Mouse (Mus musculus) thymus, adult 2 months (tissue): ENCODE results near the gene Terf2. TPM values are rescaled to one million over a fixed set of nuclear protein-coding genes. Genes with fewer than 3 reads are reported as not detected.
A peak's percentile ranks its signal among the peaks of the same experiment; 100 is the strongest.
"Not testable (repeated sequence)": the region's sequence is repeated elsewhere in the genome, so short reads cannot be mapped to it uniquely, and the experiment has no call there.

Experiments
- DNase-seq: peaks from one replicate; pipeline ENCODE4 v3.0.0; 2021
- H3K27ac ChIP-seq: fragments of 200-500 bp; 2 replicates; pipeline ENCODE4 v1.5.1; 2012; ENCODE audit warnings: low read length, control low read depth; ENCODE audit not compliant: control insufficient read depth, insufficient read depth
- H3K27me3 ChIP-seq: fragments of 200-500 bp; 2 replicates; pipeline ENCODE4 v1.6.1; 2012; ENCODE audit warnings: mild to moderate bottlenecking, low read length, moderate library complexity, mixed read lengths; ENCODE audit not compliant: control insufficient read depth, insufficient read depth
- H3K36me3 ChIP-seq: fragments of 200-500 bp; 2 replicates; pipeline ENCODE4 v1.6.1; 2012; ENCODE audit warnings: mild to moderate bottlenecking, low read length, moderate library complexity; ENCODE audit not compliant: control insufficient read depth, insufficient read depth
- H3K4me1 ChIP-seq: fragments of 200-500 bp; replicated peaks from 2 replicates; pipeline ENCODE4 v1.6.1; 2012; ENCODE audit warnings: low read length; ENCODE audit not compliant: control insufficient read depth, insufficient read depth
- H3K4me3 ChIP-seq: fragments of 200-500 bp; 2 replicates; pipeline ENCODE4 v1.5.1; 2012; ENCODE audit warnings: mild to moderate bottlenecking, low read length, control low read depth, moderate library complexity; ENCODE audit not compliant: control insufficient read depth, insufficient read depth
- CTCF ChIP-seq: fragments of 200-500 bp; IDR thresholded peaks from 2 replicates; pipeline ENCODE4 v1.5.1; 2012; ENCODE audit warnings: mild to moderate bottlenecking, control low read depth, low read length, moderate library complexity, borderline replicate concordance; ENCODE audit not compliant: control insufficient read depth, poor library complexity, insufficient read depth; ENCODE audit errors: extremely low read depth
- POLR2A ChIP-seq: fragments of 200-500 bp; IDR thresholded peaks from 2 replicates; pipeline ENCODE4 v1.6.1; 2012; ENCODE audit warnings: mild to moderate bottlenecking, low read length, control low read depth, moderate library complexity; ENCODE audit not compliant: control insufficient read depth, poor library complexity, insufficient read depth; ENCODE audit errors: extremely low read depth
- WGBS: fragments of 180-500 bp; shearing (Covaris S2); methylation state at CpG from one replicate; pipeline ENCODE4 v1.1.7; 2018; 5-methylcytosine and 5-hydroxymethylcytosine counted together
- polyA plus RNA-seq: library from polyadenylated mRNA; depleted of rRNA; stranded (reverse); fragments of >200 nt; gene quantifications from 2 replicates; pipeline ENCODE4 v1.2.3, GENCODE M21; 2012

The Terf2 gene
- polyA plus RNA-seq, 1 experiment: 30.9 TPM

DNA sequence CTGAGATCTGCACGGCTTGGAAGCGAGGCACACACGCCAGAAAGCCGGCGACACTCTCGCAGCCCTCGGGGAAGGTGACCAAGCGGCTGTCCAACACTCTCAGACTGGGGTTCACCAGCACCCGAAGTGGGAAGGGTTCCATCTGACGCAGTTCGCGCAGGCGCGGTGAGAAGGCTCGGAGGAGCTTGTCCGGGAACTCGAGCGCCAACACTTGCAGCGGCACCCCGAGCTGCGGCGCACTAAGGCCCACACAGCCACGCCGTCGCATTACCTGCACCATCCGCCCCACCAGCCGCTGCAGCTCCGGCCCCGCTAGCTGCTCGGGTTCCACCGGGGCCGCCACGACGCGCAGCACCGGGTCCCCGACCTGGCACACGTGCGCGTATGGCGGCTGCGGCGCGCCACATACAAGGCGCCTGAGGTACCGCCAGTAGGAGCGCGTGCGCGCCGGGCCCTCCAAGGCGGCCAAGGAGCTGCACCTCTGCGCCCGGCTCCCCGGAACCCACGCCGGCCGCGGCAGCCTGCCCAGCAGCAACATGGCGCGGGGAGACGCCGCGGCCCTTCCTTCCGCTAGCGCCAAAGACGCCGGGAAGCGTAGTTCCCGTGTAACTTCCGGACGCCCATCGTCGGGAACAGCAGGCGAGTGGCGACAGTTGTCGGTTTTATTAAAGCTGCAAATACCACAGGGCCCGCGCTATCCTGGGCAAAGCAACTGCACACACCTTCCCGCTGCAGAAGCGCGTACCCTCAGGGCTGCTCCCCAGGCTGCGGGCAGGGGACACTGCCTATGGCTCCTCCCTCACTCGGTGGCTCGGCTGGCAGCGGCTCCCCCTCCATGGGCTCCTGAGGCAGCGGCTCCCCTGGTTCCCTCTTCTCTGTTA is 48.0 kb downstream of the Terf2 start, which contains the start of gene Pdf:
Gene Pdf, minus strand, starts transcription at position 554 of the 881 bp plus-strand sequence.
- H3K36me3 ChIP-seq: peaks cover 56% of the 10 kb centered on the region
- WGBS: under 1% methylated on average over 87 of the region's 87 CpGs
- peak within 1 kb of the TSS; percentile 60 for H3K27ac ChIP-seq
- H3K4me3 ChIP-seq: peak within 1 kb of the TSS; percentile 84
- H3K4me1 ChIP-seq: peaks cover 3% of the 10 kb centered on the region; the same call in 1 of the 2 replicates
- DNase-seq: peak; percentile 80
- no peaks in the 10 kb centered on the region for H3K27me3 ChIP-seq
- 0 out of 2 replicates have a peak, but pooled peaks have one; percentile 29 for TF ChIP-seq CTCF
- peak; percentile 73; the same call in 1 of the 2 replicates for TF ChIP-seq POLR2A

DNA sequence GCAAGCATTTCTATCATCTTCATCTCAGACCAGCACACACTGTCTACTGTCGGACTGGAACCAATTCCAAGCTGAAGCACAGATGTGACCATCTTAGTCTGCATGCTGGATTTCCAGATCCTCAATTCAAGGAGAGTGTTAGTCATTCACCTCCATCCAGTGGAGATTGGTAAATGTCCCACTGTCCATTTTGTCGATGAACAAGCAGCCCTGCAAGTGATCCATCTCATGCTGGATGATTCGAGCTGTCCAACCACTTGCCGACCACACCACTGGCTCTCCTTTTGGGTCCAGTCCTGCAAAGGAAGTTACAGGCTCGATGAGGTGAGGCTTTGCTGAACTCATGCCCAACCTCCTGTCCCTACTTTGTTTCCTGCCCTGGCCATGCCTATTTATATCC is 49.4 kb downstream of the Terf2 start:
- Histone ChIP-seq H3K36me3 (peaks cover 60% of the 10 kb centered on the region), H3K4me3 (no peak overlapping the region), H3K27me3 (no peaks in the 10 kb centered on the region), H3K27ac (no peak overlapping the region), H3K4me1 (peaks cover 3% of the 10 kb centered on the region; the same call in 1 of the 2 replicates)
- TF ChIP-seq POLR2A (no peak), CTCF (no peak)
- DNase-seq: no peak
- WGBS: 76% methylated on average over 5 of the region's 5 CpGs

DNA sequence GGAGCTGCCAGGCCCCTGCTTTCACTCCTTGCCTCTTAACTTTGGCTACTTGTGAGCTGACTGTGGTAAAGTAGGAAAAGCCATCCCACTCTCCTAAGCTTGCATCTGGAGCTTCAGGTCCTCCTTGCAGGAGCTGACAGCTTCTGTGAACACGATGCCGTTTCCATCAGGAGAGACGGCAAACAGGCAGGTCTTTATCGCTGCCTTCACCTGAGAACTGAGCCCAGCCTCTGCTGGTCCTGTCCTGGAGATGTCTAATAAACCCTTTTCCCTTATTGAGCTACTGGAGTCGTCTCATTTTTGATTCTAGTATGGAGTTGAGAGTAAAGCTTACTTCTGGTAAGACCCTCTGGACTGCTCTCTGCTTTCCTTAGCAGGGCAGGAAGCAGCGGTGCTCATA is 50.9 kb downstream of the Terf2 start:
- DNase-seq: no peak
- Histone ChIP-seq H3K27me3 (no peaks in the 10 kb centered on the region), H3K4me3 (no peak overlapping the region), H3K27ac (no peak overlapping the region), H3K36me3 (peaks cover 68% of the 10 kb centered on the region), H3K4me1 (peaks cover 3% of the 10 kb centered on the region; the same call in 1 of the 2 replicates)
- TF ChIP-seq CTCF (no peak), POLR2A (no peak)
- 91% methylated on average over 6 of the region's 6 CpGs for WGBS

DNA sequence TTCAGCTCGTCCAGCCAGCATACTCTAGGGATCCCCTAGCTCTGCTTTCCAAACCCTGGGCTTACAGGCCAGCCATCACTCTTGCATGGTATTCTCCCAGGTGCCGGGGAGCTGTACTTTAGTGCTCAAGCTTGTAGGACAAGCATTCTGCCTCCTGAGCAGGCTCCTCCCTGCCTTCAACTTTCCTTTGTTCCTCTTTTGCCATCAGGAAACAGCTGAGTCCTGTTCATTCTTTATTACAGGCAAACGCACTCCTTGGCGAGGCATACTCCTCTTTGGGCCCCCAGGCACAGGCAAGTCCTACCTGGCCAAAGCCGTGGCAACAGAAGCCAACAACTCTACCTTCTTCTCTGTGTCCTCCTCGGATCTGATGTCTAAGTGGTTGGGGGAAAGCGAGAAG is 55.7 kb downstream of the Terf2 start:
- whole genome bisulfite sequencing: 73% methylated on average over 7 of the region's 7 CpGs

DNA sequence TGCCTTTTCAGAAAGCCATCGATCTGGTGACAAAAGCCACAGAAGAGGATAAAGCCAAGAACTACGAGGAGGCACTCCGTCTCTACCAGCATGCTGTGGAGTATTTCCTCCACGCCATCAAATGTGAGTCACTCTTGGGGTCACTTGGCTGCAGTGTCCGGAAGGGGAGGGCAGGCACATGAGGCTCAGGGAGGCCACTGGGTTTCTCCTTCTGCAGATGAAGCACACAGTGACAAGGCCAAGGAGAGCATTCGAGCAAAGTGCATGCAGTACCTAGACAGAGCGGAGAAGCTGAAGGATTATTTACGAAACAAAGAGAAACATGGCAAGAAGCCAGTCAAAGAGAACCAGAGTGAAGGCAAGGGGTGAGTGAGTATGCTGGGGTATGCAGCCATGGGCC is 59.7 kb downstream of the Terf2 start:
- TF ChIP-seq POLR2A (no peak), CTCF (no peak)
- H3K27ac ChIP-seq: no peak overlapping the region

More for the DNA sequence above, 55.7 kb downstream of the Terf2 start:
- Histone ChIP-seq H3K36me3 (peaks cover 77% of the 10 kb centered on the region), H3K4me1 (no peaks in the 10 kb centered on the region), H3K27ac (no peak overlapping the region), H3K4me3 (no peak overlapping the region), H3K27me3 (no peaks in the 10 kb centered on the region)
- TF ChIP-seq POLR2A: no peak
- no peak for TF ChIP-seq CTCF
- no peak for DNase-seq

DNA sequence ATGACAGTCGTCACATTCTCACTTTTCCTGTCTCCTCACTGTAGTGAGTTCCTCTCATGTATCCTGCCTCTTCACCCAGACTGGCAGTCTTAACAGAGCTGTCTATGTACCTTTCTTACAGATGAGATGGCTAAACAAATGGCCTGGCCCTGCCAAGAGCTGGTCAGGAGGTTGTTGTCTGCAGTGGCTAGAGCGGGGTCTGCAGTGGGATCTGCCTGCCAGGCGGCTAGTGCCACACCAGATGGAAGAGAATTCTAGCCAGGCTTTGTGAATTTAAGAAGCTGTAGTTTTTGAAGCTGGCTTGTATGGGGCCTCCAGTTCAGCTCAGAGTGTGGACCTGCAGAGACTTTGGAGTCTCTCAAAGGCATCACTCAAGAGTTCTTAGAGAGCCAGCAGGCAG is 60.7 kb downstream of the Terf2 start:
- 98% methylated on average over 3 of the region's 3 CpGs for WGBS
- no peak for DNase-seq
- H3K36me3 ChIP-seq: peaks cover 27% of the 10 kb centered on the region
- TF ChIP-seq POLR2A (no peak), CTCF (no peak)
- H3K27ac ChIP-seq: no peak overlapping the region
- no peaks in the 10 kb centered on the region for H3K27me3 ChIP-seq
- peaks cover 8% of the 10 kb centered on the region for H3K4me1 ChIP-seq
- no peak overlapping the region for H3K4me3 ChIP-seq

More for the DNA sequence above, 59.7 kb downstream of the Terf2 start:
- 95% methylated on average over 8 of the region's 8 CpGs for WGBS
- no peak for DNase-seq
- no peak overlapping the region for H3K4me3 ChIP-seq
- no peaks in the 10 kb centered on the region for H3K27me3 ChIP-seq
- peaks cover 37% of the 10 kb centered on the region for H3K36me3 ChIP-seq
- peaks cover 8% of the 10 kb centered on the region for H3K4me1 ChIP-seq

DNA sequence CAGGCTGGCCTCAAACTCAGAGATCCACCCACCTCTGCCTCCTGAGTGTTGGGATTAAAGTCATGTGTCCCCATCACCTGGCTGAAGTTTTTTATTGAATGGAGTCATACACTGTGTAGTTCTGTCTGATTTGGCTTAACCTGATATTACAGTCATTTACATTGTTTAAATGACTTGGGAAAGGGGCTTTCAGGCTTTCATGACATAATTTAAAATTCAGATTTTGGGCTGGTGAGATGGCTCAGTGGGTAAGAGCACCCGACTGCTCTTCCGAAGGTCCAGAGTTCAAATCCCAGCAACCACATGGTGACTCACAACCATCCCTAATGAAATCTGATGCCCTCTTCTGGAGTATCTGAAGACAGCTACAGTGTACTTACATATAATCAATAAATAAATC is 62.7 kb downstream of the Terf2 start:
- not testable (repeated sequence) for H3K27me3 ChIP-seq, H3K4me3 ChIP-seq, DNase-seq, H3K4me1 ChIP-seq, H3K27ac ChIP-seq
- peaks cover 12% of the 10 kb centered on the region for H3K36me3 ChIP-seq
- WGBS: 99% methylated on average over 2 of the region's 2 CpGs
